In the genomic region with DNA sequence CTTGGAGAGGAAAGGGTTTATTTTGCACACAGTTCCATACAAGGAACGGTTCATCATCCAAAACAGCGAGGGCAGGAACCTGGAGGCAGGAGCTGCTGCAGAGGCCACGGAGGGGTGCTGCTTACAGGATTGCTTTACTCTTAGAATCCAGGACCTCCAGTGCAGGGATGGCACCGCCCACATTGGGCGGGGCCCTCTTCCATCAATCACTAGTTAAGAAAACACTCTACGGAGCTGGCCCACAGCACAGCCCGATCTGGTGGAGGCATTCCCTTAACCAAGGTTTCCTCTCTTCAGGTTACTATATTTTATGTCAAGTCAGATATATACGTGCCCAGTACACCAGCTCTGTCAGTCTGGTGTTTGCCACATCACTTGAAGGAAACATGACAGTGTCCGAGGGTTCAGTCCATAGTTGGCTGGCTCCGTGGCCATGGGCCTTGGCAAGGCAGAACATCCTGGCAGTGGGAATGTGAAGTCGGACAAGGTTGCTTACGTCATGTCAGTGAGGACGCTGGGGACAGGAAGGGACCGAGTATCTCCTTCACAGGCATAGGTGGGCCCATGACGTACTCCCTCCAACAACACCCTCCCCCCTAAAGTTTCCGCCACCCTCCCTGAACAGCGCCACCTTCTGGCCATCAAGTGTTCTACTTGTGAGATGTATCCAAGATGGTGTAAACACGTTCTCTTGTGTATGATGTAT, we compare ENCODE assay signal across 8 mouse cellular contexts. TPM values are rescaled to one million over a fixed set of nuclear protein-coding genes. Genes with fewer than 3 reads are reported as not detected.
DNase-seq lines count a peak whose midpoint lies in the region; ATAC-seq and TF ChIP-seq lines count a peak whose summit lies in the region.

No protein-coding gene starts in this region.

- no peak overlapping the region for H3ac ChIP-seq in C2C12 (ENCODE audit: control insufficient read depth, insufficient read length, low read depth)

- no peaks in the 10 kb centered on the region for H3K9me3 ChIP-seq in G1E (replicated peaks)
- no peaks in the 10 kb centered on the region for H3K9me3 ChIP-seq in hindbrain, embryonic 10.5 days
- H3K9me3 ChIP-seq in limb, embryonic 13.5 days: no peaks in the 10 kb centered on the region
- H3K9me3 ChIP-seq in midbrain, postnatal 0 days (ENCODE audit: low read length): no peaks in the 10 kb centered on the region

- peaks cover 3% of the 10 kb centered on the region for H3K4me1 ChIP-seq in G1E (ENCODE audit: insufficient read depth, low read depth, low read length)
- peaks cover 21% of the 10 kb centered on the region for H3K4me1 ChIP-seq in hindbrain, embryonic 10.5 days (replicated peaks)
- H3K4me1 ChIP-seq in limb, embryonic 13.5 days: 0 out of 2 replicates have a peak, but pooled peaks cover 8% of the 10 kb centered on the region
- H3K4me1 ChIP-seq in midbrain, postnatal 0 days (ENCODE audit: insufficient read depth, low read length): no peaks in the 10 kb centered on the region

- H3K27ac ChIP-seq in hindbrain, embryonic 10.5 days: no peak overlapping the region
- no peak overlapping the region for H3K27ac ChIP-seq in limb, embryonic 13.5 days
- H3K27ac ChIP-seq in midbrain, postnatal 0 days (ENCODE audit: low read depth, low read length): no peak overlapping the region

- H3K79me2 ChIP-seq in C2C12 (ENCODE audit: control insufficient read depth, insufficient read depth): no peaks in the 10 kb centered on the region

- DNase-seq in G1E (ENCODE audit: low spot score): no peak
- peak; percentile 46 for DNase-seq in embryo, embryonic 11.5 days (ENCODE audit: low read depth, low spot score)
- peak; percentile 58 for DNase-seq in hindbrain, embryonic 10.5 days (ENCODE audit: low spot score)
- DNase-seq in midbrain, postnatal 0 days (ENCODE audit: low spot score): peak; percentile 72
- DNase-seq in cerebellum, adult 8-10 months: no peak
- no peak for DNase-seq in gastrocnemius, adult 8-10 months (ENCODE audit: low spot score in 2 of 2)

- peak overlapping the region; percentile 51 for H3K4me2 ChIP-seq in limb, embryonic 13.5 days (replicated peaks)
- H3K4me2 ChIP-seq in midbrain, postnatal 0 days (ENCODE audit: low read depth, low read length, poor library complexity, severe bottlenecking): no peak overlapping the region; the same call in 1 of the 2 replicates

- H3K9ac ChIP-seq in limb, embryonic 13.5 days: no peak overlapping the region
- H3K9ac ChIP-seq in midbrain, postnatal 0 days (replicated peaks; ENCODE audit: low read length, poor library complexity, severe bottlenecking): no peak overlapping the region

- H3K79me3 ChIP-seq in C2C12 (ENCODE audit: low read depth): no peaks in the 10 kb centered on the region

- H3K36me3 ChIP-seq in C2C12 (ENCODE audit: control insufficient read depth, insufficient read depth): no peaks in the 10 kb centered on the region
- no peaks in the 10 kb centered on the region for H3K36me3 ChIP-seq in G1E (replicated peaks)
- no peaks in the 10 kb centered on the region for H3K36me3 ChIP-seq in hindbrain, embryonic 10.5 days
- no peaks in the 10 kb centered on the region for H3K36me3 ChIP-seq in limb, embryonic 13.5 days
- H3K36me3 ChIP-seq in midbrain, postnatal 0 days (ENCODE audit: insufficient read depth, low read length): no peaks in the 10 kb centered on the region

- no peak for ATAC-seq in G1E (ENCODE audit: extremely low read depth, insufficient number of reproducible peaks, low FRiP score, poor library complexity, severe bottlenecking)
- ATAC-seq in limb, embryonic 13.5 days (ENCODE audit: low FRiP score, low read depth): peak; percentile 45; the same call in 1 of the 2 replicates
- ATAC-seq in midbrain, postnatal 0 days (ENCODE audit: low FRiP score): peak; percentile 24; the same call in 1 of the 2 replicates

- H3K27me3 ChIP-seq in C2C12 (ENCODE audit: control insufficient read depth, insufficient read depth, insufficient read length): peaks cover 19% of the 10 kb centered on the region
- H3K27me3 ChIP-seq in G1E (ENCODE audit: insufficient read depth, low read length): peaks cover 8% of the 10 kb centered on the region; the same call in 1 of the 2 replicates
- 0 out of 2 replicates have a peak, but pooled peaks cover 5% of the 10 kb centered on the region for H3K27me3 ChIP-seq in hindbrain, embryonic 10.5 days (ENCODE audit: insufficient read depth, poor library complexity, severe bottlenecking)
- H3K27me3 ChIP-seq in limb, embryonic 13.5 days: 0 out of 2 replicates have a peak, but pooled peaks cover 2% of the 10 kb centered on the region
- no peaks in the 10 kb centered on the region for H3K27me3 ChIP-seq in midbrain, postnatal 0 days (ENCODE audit: insufficient read depth, low read length)

- 8% methylated on average over 18 of the region's 18 CpGs for WGBS in hindbrain, embryonic 10.5 days
- 9% methylated on average over 18 of the region's 18 CpGs for WGBS in limb, embryonic 13.5 days
- WGBS in midbrain, postnatal 0 days: 19% methylated on average over 18 of the region's 18 CpGs

- no peak overlapping the region for H3K4me3 ChIP-seq in C2C12 (ENCODE audit: insufficient read depth, poor library complexity, severe bottlenecking)
- H3K4me3 ChIP-seq in G1E (ENCODE audit: low read depth, low read length): no peak overlapping the region
- peak overlapping the region; percentile 41 for H3K4me3 ChIP-seq in hindbrain, embryonic 10.5 days
- H3K4me3 ChIP-seq in limb, embryonic 13.5 days: peak overlapping the region; percentile 19
- H3K4me3 ChIP-seq in midbrain, postnatal 0 days (ENCODE audit: low read depth, low read length): no peak overlapping the region

- TF ChIP-seq CTCF in C2C12 (IDR thresholded peaks at IDR 0.05; ENCODE audit: control insufficient read depth, insufficient read depth, insufficient read length) (peak; percentile 32), G1E (IDR thresholded peaks at IDR 0.05; ENCODE audit: low read depth, low read length) (peak; percentile 25; the same call in 1 of the 2 replicates)
- TF ChIP-seq CTCF in midbrain, postnatal 0 days (IDR thresholded peaks at IDR 0.05): peak; percentile 80

TF ChIP-seq in C2C12, 6 proteins besides CTCF, POLR2A, EP300 and RAD21:
- TF ChIP-seq MYOG (IDR thresholded peaks at IDR 0.05; ENCODE audit: control insufficient read depth, extremely low read depth, insufficient read length): no peak

RNA-seq across cellular contexts. Expression of a gene that starts 12.1 kb away (rescaled TPM):
- polyA plus RNA-seq in C2C12 (2012; fragmentation: generic; extraction: Trizol) (not detected), G1E (2012) (not detected in 2 replicates)
- total RNA-seq in G1E (2014; fragmentation: Nextera tagmentation) (not detected in 2 replicates), G1E (2017) (not detected in 2 replicates)
- polyA plus RNA-seq in hindbrain, embryonic 10.5 days (2016; fragmentation: Nextera tagmentation; extraction: Ambion mirVana): 9.6 and 11.6 TPM in 2 replicates
- polyA plus RNA-seq in limb, embryonic 13.5 days (2015; fragmentation: Nextera tagmentation; extraction: Ambion mirVana): 0.20 and 0.24 TPM in 2 replicates
- total RNA-seq in midbrain, postnatal 0 days (2014; rRNA removed): 8.5 and 13.5 TPM in 2 replicates
- 11.6 and 11.8 TPM in 2 replicates for polyA plus RNA-seq in midbrain, postnatal 0 days (2015; fragmentation: Nextera tagmentation; extraction: Ambion mirVana)
- total RNA-seq in gastrocnemius, adult 8-10 months (2022): 10 to 100 TPM; 63.4 to 89.3 (median 75.2) TPM

RNA-seq across cellular contexts. Expression of a gene that starts 21.5 kb away (rescaled TPM):
- polyA plus RNA-seq in C2C12 (2012; fragmentation: generic; extraction: Trizol): 0.02 TPM
- not detected in 2 replicates for total RNA-seq in G1E (2014; fragmentation: Nextera tagmentation)
- total RNA-seq in G1E (2017): not detected in 2 replicates
- polyA plus RNA-seq in G1E (2012): not detected in 2 replicates
- 1.4 TPM in 2 replicates for polyA plus RNA-seq in hindbrain, embryonic 10.5 days (2016; fragmentation: Nextera tagmentation; extraction: Ambion mirVana)
- 2.0 and 2.6 TPM in 2 replicates for polyA plus RNA-seq in limb, embryonic 13.5 days (2015; fragmentation: Nextera tagmentation; extraction: Ambion mirVana)
- 0.28 and 0.82 TPM in 2 replicates for total RNA-seq in midbrain, postnatal 0 days (2014; rRNA removed)
- 0.83 and 1.1 TPM in 2 replicates for polyA plus RNA-seq in midbrain, postnatal 0 days (2015; fragmentation: Nextera tagmentation; extraction: Ambion mirVana)
- total RNA-seq in gastrocnemius, adult 8-10 months (2022): not detected

RNA-seq across cellular contexts. Expression of a gene that starts 42.8 kb away (rescaled TPM):
- polyA plus RNA-seq in C2C12 (2012; fragmentation: generic; extraction: Trizol): not detected
- total RNA-seq in G1E (2014; fragmentation: Nextera tagmentation): not detected in 2 replicates
- total RNA-seq in G1E (2017): 0.11 TPM in 1 of 2 replicates, not detected in the other
- not detected in 2 replicates for polyA plus RNA-seq in G1E (2012)
- 0.16 and 0.29 TPM in 2 replicates for polyA plus RNA-seq in hindbrain, embryonic 10.5 days (2016; fragmentation: Nextera tagmentation; extraction: Ambion mirVana)
- polyA plus RNA-seq in limb, embryonic 13.5 days (2015; fragmentation: Nextera tagmentation; extraction: Ambion mirVana): 0.06 TPM in 1 of 2 replicates, not detected in the other
- 0.61 and 1.6 TPM in 2 replicates for total RNA-seq in midbrain, postnatal 0 days (2014; rRNA removed)
- 0.27 and 0.28 TPM in 2 replicates for polyA plus RNA-seq in midbrain, postnatal 0 days (2015; fragmentation: Nextera tagmentation; extraction: Ambion mirVana)
- total RNA-seq in gastrocnemius, adult 8-10 months (2022): 10 to 100 TPM in 3 of 4 experiments, 1 to 10 TPM in 1; 8.3 to 22.8 (median 16.5) TPM

Comparison
In these comparisons a context has a peak if more than half of its experiments do, and no peak if none do; other contexts are left out.
1. H3K4me3 ChIP-seq: peak in hindbrain, embryonic 10.5 days (single experiment) and limb, embryonic 13.5 days (single experiment); none in C2C12 (single experiment), G1E (single experiment) and midbrain, postnatal 0 days (single experiment).
2. CTCF ChIP-seq: peak in every context shown above with its lines; median percentile 80 in midbrain, postnatal 0 days; 32 in C2C12; 25 in G1E.
3. DNase-seq: peak in embryo, embryonic 11.5 days (single experiment), hindbrain, embryonic 10.5 days (single experiment) and midbrain, postnatal 0 days (single experiment); none in G1E (single experiment), cerebellum, adult 8-10 months (single experiment) and gastrocnemius, adult 8-10 months (0 of 2).